Mouse (Mus musculus): ENCODE data around the gene Selenoo.

Selenoo gene

GRCm38 (mm10) chr15:89148496-89149270 is 59.8 kb downstream of the Selenoo start:
- DNase-seq (ENCODE audit: low spot score in 2 of 2) = no peak

DNA sequence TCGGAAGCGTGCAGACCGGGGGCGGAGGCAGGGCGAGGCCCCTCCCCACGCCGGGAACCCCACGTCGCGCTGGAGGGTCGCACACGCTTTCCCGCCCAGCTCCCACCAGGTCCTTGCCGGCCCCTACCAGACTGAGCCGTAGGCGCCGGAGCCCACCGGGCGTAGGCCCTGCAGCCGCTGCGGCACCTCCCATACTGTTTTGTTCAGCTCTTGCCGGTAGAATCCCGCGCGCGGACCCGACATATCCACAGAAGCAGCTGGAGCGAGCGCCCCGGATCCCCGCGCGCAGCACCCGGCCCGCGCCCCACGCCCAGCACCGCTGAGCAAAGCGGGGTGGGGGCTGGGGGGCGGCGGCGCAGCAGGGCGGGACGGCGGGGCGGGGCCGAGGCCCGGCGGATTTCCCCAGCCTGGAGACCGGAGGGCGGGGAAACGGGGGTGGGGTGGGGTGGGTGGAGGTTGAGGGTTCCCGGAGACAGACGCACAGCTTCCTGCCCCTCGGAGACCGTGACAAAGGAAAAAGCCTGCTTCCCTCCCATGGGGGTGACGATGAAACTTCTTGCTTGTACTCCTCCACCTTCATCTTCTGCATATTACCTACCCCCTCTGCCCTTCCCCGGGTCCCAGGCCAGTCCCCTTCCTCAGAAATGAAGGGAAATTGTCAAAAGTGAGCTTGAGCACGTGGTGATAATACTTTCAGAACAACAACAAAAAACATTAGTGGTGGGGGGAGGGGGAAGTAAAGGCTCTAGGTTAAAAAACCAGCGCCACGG is 60.6 kb downstream of the Selenoo start, which contains the start of gene Mapk11:
Mapk11 (minus strand) TSS at position 358 of the 770 bp plus-strand sequence.
- DNase-seq (ENCODE audit: low spot score in 2 of 2) = peak in 1 of 2 experiments; percentile 54
